10 mouse cellular contexts compared by ENCODE assay signal in genomic region chr8:126721621-126722020, GRCm38 (mm10).
DNase-seq lines count a peak whose midpoint lies in the region; ATAC-seq and TF ChIP-seq lines count a peak whose summit lies in the region.
"Had no signal": no experiment of that assay in that cellular context is flagged by ENCODE, and none has a peak within 500 bp of the region (broad histone marks: within the 10 kb centered on the region; RNA-seq: fewer than 3 reads in every experiment).

No protein-coding gene starts in this region.

- dilution Hi-C loops in CH12.LX (cut with MboI; ENCODE audit: extremely low pct_ligation_motif_present, extremely low pct_unique_long_range_greater_than_20kb, low sequenced_read_pairs): no loop called here

- ATAC-seq in hindbrain, embryonic 13.5 days (ENCODE audit: low FRiP score): no peak; the same call in 1 of the 2 replicates
- ATAC-seq in neural tube, embryonic 15.5 days (ENCODE audit: low FRiP score): peak; percentile 45; the same call in 1 of the 2 replicates
- no peak for ATAC-seq in forebrain, embryonic 13.5 days

- H3K27ac ChIP-seq in hindbrain, embryonic 10.5 days: peak overlapping the region; percentile 53
- H3K27ac ChIP-seq in hindbrain, embryonic 13.5 days: no peak overlapping the region
- H3K27ac ChIP-seq in CH12.LX (ENCODE audit: insufficient read depth, low read depth): no peak overlapping the region
- peak overlapping the region; percentile 45; the same call in 1 of the 2 replicates for H3K27ac ChIP-seq in neural tube, embryonic 15.5 days (replicated peaks)
- no peak overlapping the region for H3K27ac ChIP-seq in forebrain, embryonic 13.5 days
- H3K27ac ChIP-seq: limb, embryonic 12.5 days had no signal

- WGBS in hindbrain, embryonic 10.5 days: 77% methylated on average over 10 of the region's 10 CpGs
- 48% methylated on average over 10 of the region's 10 CpGs for WGBS in hindbrain, embryonic 13.5 days
- 45% methylated on average over 10 of the region's 10 CpGs for WGBS in neural tube, embryonic 15.5 days
- WGBS in forebrain, embryonic 13.5 days: 85% methylated on average over 10 of the region's 10 CpGs

- TF ChIP-seq EP300 in CH12.LX (IDR thresholded peaks at IDR 0.05; ENCODE audit: low read length): no peak

- peaks cover 8% of the 10 kb centered on the region; the same call in 1 of the 2 replicates for H3K9me3 ChIP-seq in hindbrain, embryonic 10.5 days
- no peaks in the 10 kb centered on the region for H3K9me3 ChIP-seq in hindbrain, embryonic 13.5 days
- H3K9me3 ChIP-seq in CH12.LX (replicated peaks; ENCODE audit: low read length): peaks cover 5% of the 10 kb centered on the region
- no peaks in the 10 kb centered on the region for H3K9me3 ChIP-seq in neural tube, embryonic 15.5 days (replicated peaks)
- no peaks in the 10 kb centered on the region for H3K9me3 ChIP-seq in forebrain, embryonic 13.5 days (replicated peaks)

- TF ChIP-seq POLR2A in CH12.LX (IDR thresholded peaks at IDR 0.05; ENCODE audit: low read depth, low read length): no peak

- H3K4me2 ChIP-seq in hindbrain, embryonic 13.5 days: no peak overlapping the region
- no peak overlapping the region for H3K4me2 ChIP-seq in CH12.LX (ENCODE audit: insufficient read depth, low read depth, poor library complexity, severe bottlenecking)
- H3K4me2 ChIP-seq in neural tube, embryonic 15.5 days: no peak overlapping the region
- H3K4me2 ChIP-seq in forebrain, embryonic 13.5 days: no peak overlapping the region
- H3K4me2 ChIP-seq: limb, embryonic 12.5 days had no signal

- H3K79me2 ChIP-seq in CH12.LX (replicated peaks; ENCODE audit: control insufficient read depth, extremely low read depth, insufficient read depth, poor library complexity, severe bottlenecking): no peaks in the 10 kb centered on the region

- H3K9ac ChIP-seq in hindbrain, embryonic 13.5 days: no peak overlapping the region
- H3K9ac ChIP-seq in CH12.LX (ENCODE audit: insufficient read depth, low read depth): no peak overlapping the region
- H3K9ac ChIP-seq in neural tube, embryonic 15.5 days (replicated peaks): no peak overlapping the region
- no peak overlapping the region for H3K9ac ChIP-seq in forebrain, embryonic 13.5 days
- H3K9ac ChIP-seq: limb, embryonic 12.5 days had no signal

- H3K27me3 ChIP-seq in hindbrain, embryonic 10.5 days (ENCODE audit: insufficient read depth, poor library complexity, severe bottlenecking): no peaks in the 10 kb centered on the region
- H3K27me3 ChIP-seq in hindbrain, embryonic 13.5 days: no peaks in the 10 kb centered on the region
- no peaks in the 10 kb centered on the region for H3K27me3 ChIP-seq in CH12.LX (replicated peaks)
- no peaks in the 10 kb centered on the region for H3K27me3 ChIP-seq in neural tube, embryonic 15.5 days (replicated peaks)
- no peaks in the 10 kb centered on the region for H3K27me3 ChIP-seq in forebrain, embryonic 13.5 days
- H3K27me3 ChIP-seq: limb, embryonic 12.5 days had no signal

- H3K36me3 ChIP-seq in hindbrain, embryonic 10.5 days: no peaks in the 10 kb centered on the region
- H3K36me3 ChIP-seq in hindbrain, embryonic 13.5 days: no peaks in the 10 kb centered on the region
- H3K36me3 ChIP-seq in CH12.LX (replicated peaks in 1 of 2; ENCODE audit: control insufficient read depth in 1 of 2, insufficient read depth in 1 of 2, low read length in 1 of 2): no peaks in the 10 kb centered on the region
- no peaks in the 10 kb centered on the region for H3K36me3 ChIP-seq in neural tube, embryonic 15.5 days
- no peaks in the 10 kb centered on the region for H3K36me3 ChIP-seq in forebrain, embryonic 13.5 days (ENCODE audit: poor library complexity, severe bottlenecking)
- H3K36me3 ChIP-seq: limb, embryonic 12.5 days had no signal

- no peak for DNase-seq in hindbrain, embryonic 10.5 days (ENCODE audit: low spot score)
- no peak for DNase-seq in CH12.LX (ENCODE audit: extremely low read depth)
- DNase-seq in heart, adult 9 months (ENCODE audit: low spot score in 2 of 2): peak; percentile 50 to 57
- peak; percentile 71 to 81 for DNase-seq in kidney, postnatal 4 days
- DNase-seq in cerebellum, adult 11-12 months: no peak

- in situ Hi-C loops in CH12.LX (cut with MboI; ENCODE audit: low pct_ligation_motif_present, low pct_unique_long_range_greater_than_20kb, low sequenced_read_pairs): no loop called here

- no peak for TF ChIP-seq CTCF in CH12.LX (conservative IDR thresholded peaks at IDR 0.05 in 1 of 2, IDR thresholded peaks at IDR 0.05 in 1 of 2; ENCODE audit: low read depth in 2 of 2, low read length in 2 of 2)

- no peak overlapping the region for H3K4me3 ChIP-seq in hindbrain, embryonic 10.5 days
- H3K4me3 ChIP-seq in hindbrain, embryonic 13.5 days: no peak overlapping the region
- H3K4me3 ChIP-seq in CH12.LX (replicated peaks in 1 of 3; ENCODE audit: low read depth in 2 of 3, low read length in 2 of 3, poor library complexity in 1 of 3): no peak overlapping the region
- no peak overlapping the region for H3K4me3 ChIP-seq in neural tube, embryonic 15.5 days (replicated peaks)
- H3K4me3 ChIP-seq in forebrain, embryonic 13.5 days: no peak overlapping the region
- H3K4me3 ChIP-seq: erythroblast, embryonic 14.5 days; limb, embryonic 12.5 days had no signal

- no peak for TF ChIP-seq RAD21 in CH12.LX (IDR thresholded peaks at IDR 0.05; ENCODE audit: low read depth, low read length)

- peaks cover 12% of the 10 kb centered on the region for H3K4me1 ChIP-seq in hindbrain, embryonic 10.5 days (replicated peaks)
- peaks cover 8% of the 10 kb centered on the region for H3K4me1 ChIP-seq in hindbrain, embryonic 13.5 days (replicated peaks)
- H3K4me1 ChIP-seq in CH12.LX (ENCODE audit: control insufficient read depth in 1 of 2, insufficient read depth in 2 of 2): peaks cover 16 to 22% of the 10 kb centered on the region in 2 experiments; a peak in 3 of 4 replicates
- H3K4me1 ChIP-seq in neural tube, embryonic 15.5 days: peaks cover 10% of the 10 kb centered on the region; the same call in 1 of the 2 replicates
- H3K4me1 ChIP-seq in forebrain, embryonic 13.5 days: no peaks in the 10 kb centered on the region; the same call in 1 of the 2 replicates

TF ChIP-seq in CH12.LX, 34 proteins besides CTCF, POLR2A, EP300 and RAD21:
- no peak for TF ChIP-seq BHLHE40 (IDR thresholded peaks at IDR 0.05; ENCODE audit: low read depth, low read length)
- peak; percentile 33; the same call in 1 of the 2 replicates for TF ChIP-seq TCF12 (IDR thresholded peaks at IDR 0.05; ENCODE audit: low read depth, low read length)
- no peak for TF ChIP-seq GABPA (IDR thresholded peaks at IDR 0.05; ENCODE audit: insufficient replicate concordance, low read depth, low read length)
- TF ChIP-seq MEF2A (IDR thresholded peaks at IDR 0.05; ENCODE audit: borderline replicate concordance, low read depth, low read length): no peak
- TF ChIP-seq SMC3 (IDR thresholded peaks at IDR 0.05; ENCODE audit: low read depth, low read length): no peak
- TF ChIP-seq ZC3H11A (IDR thresholded peaks at IDR 0.05; ENCODE audit: low read depth, low read length): no peak
- TF ChIP-seq ZKSCAN1 (IDR thresholded peaks at IDR 0.05; ENCODE audit: borderline replicate concordance, low read depth, low read length): no peak
- no peak for TF ChIP-seq TBP (conservative IDR thresholded peaks at IDR 0.05; ENCODE audit: low read depth, low read length)
- TF ChIP-seq NRF1 (IDR thresholded peaks at IDR 0.05; ENCODE audit: low read depth, low read length): no peak

Comparison
In these comparisons a context has a peak if more than half of its experiments do, and no peak if none do; other contexts are left out.
1. H3K27ac ChIP-seq: peak in hindbrain, embryonic 10.5 days (single experiment) and neural tube, embryonic 15.5 days (single experiment); none in hindbrain, embryonic 13.5 days (single experiment), CH12.LX (single experiment) and forebrain, embryonic 13.5 days (single experiment).
2. DNase-seq: peak in heart, adult 9 months (2 of 2) and kidney, postnatal 4 days (2 of 2); none in hindbrain, embryonic 10.5 days (single experiment), CH12.LX (single experiment) and cerebellum, adult 11-12 months (single experiment).